Mouse (Mus musculus): ENCODE results near the gene Lmo2. TPM values are rescaled to one million over a fixed set of nuclear protein-coding genes. Genes with fewer than 3 reads are reported as not detected.

Gene Lmo2
- polyA plus RNA-seq, 1 experiment from 2014 or later = 42.3 TPM

DNA sequence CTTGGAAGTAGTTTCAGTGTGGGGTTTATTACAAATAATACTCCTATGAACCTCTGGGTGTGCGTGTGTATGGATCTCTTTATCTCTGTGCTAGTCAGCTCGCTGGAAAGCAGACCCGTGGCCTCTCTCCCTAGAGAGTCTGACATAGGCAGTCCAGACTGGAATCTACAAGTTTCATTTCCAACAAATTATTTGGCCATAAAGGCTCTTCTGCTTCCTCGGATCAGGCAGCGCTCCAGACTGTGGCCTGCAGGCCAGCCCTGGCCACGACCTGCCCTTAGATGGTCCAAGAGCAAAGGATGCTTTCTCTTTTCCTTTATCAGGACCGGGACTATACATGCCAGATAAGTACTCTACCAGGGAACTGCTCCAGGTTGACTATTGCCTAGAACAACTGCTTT lies 26.3 kb upstream of the Lmo2 start:
- WGBS = 70% methylated on average over 7 of the region's 7 CpGs
- H3K4me2 ChIP-seq = no peak overlapping the region
- H3K27ac ChIP-seq = no peak overlapping the region
- no peak overlapping the region for H3K9ac ChIP-seq
- H3K27me3 ChIP-seq = no peaks in the 10 kb centered on the region
- H3K4me3 ChIP-seq = no peak overlapping the region
- H3K9me3 ChIP-seq = no peaks in the 10 kb centered on the region
- H3K4me1 ChIP-seq (replicated peaks) = peaks cover 49% of the 10 kb centered on the region
- ATAC-seq (ENCODE audit: low FRiP score) = no peak
- no peaks in the 10 kb centered on the region for H3K36me3 ChIP-seq

DNA sequence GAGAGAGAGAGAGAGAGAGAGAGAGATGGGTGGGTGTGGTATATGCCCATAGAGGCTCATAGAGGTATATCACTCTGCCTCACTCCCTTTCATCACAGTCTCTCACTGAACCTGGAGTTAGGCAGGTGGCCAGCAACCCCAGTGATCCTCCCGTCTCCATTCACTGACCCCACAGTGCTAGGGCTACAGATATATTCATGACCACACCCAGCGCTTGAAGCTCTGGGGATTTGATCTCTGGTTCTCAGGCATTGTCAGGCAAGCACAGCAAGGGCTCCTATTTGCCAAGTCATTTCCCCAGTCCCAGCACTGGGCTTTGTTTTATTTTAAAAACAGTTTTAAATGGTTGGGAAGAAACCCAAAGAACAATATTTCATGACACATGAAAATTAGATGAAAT lies 25.8 kb upstream of the Lmo2 start:
- ATAC-seq (ENCODE audit: low FRiP score) = no peak
- H3K4me1 ChIP-seq (replicated peaks) = peaks cover 51% of the 10 kb centered on the region
- no peak overlapping the region for H3K4me3 ChIP-seq
- H3K36me3 ChIP-seq = no peaks in the 10 kb centered on the region
- no peak overlapping the region for H3K27ac ChIP-seq
- H3K27me3 ChIP-seq = no peaks in the 10 kb centered on the region
- no peak overlapping the region for H3K4me2 ChIP-seq
- WGBS = 55% methylated on average over 2 of the region's 2 CpGs
- no peak overlapping the region for H3K9ac ChIP-seq
- no peaks in the 10 kb centered on the region for H3K9me3 ChIP-seq

DNA sequence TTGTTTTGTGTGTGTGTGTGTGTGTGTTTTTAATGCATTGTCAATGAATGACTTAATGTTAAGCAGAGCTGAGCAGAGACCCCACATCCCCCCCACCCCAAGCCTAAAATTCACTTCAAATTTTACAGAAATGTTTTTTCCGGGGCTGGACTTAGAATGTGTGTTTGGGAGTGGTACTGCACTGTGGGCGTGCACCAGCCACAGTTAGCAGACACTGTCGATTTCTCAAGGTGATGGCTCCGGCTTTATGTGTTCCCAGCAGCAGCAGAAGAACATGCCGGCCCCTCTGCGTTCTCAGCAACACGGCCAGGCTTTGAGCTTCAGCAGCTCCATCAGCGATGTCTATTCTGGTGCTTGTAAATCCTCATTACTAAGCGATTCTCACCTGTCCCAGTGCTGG lies 25.3 kb upstream of the Lmo2 start:
- 81% methylated on average over 9 of the region's 9 CpGs for WGBS
- no peak for ATAC-seq (ENCODE audit: low FRiP score)
- Histone ChIP-seq H3K36me3 (no peaks in the 10 kb centered on the region), H3K27me3 (no peaks in the 10 kb centered on the region), H3K4me2 (no peak overlapping the region), H3K4me1 (replicated peaks) (peaks cover 46% of the 10 kb centered on the region), H3K27ac (no peak overlapping the region), H3K4me3 (no peak overlapping the region), H3K9ac (no peak overlapping the region), H3K9me3 (no peaks in the 10 kb centered on the region)

DNA sequence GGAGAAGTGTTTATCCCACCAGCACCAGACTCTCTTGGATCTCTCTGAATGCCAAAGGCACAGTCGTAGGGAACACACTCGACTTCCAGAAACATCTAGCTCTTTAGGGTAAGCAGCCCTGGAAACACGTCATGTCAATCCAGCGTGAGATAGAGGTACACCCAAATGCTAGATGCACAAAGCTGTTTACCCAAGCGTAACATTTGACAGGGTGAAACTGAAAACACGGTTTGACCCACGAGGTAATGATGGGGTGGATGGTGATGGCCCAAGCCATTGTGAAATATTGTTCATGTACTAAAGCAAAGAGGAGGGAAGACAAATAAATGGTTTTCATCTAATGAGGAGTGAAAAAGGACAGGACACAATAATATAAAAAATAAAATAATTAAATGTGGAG lies 23.5 kb upstream of the Lmo2 start:
- ATAC-seq (ENCODE audit: low FRiP score) = no peak
- Histone ChIP-seq H3K4me3 (no peak overlapping the region), H3K4me1 (replicated peaks) (peaks cover 33% of the 10 kb centered on the region), H3K27me3 (no peaks in the 10 kb centered on the region), H3K4me2 (no peak overlapping the region), H3K27ac (no peak overlapping the region), H3K9me3 (no peaks in the 10 kb centered on the region), H3K9ac (no peak overlapping the region), H3K36me3 (no peaks in the 10 kb centered on the region)
- 33% methylated on average over 7 of the region's 7 CpGs for WGBS

DNA sequence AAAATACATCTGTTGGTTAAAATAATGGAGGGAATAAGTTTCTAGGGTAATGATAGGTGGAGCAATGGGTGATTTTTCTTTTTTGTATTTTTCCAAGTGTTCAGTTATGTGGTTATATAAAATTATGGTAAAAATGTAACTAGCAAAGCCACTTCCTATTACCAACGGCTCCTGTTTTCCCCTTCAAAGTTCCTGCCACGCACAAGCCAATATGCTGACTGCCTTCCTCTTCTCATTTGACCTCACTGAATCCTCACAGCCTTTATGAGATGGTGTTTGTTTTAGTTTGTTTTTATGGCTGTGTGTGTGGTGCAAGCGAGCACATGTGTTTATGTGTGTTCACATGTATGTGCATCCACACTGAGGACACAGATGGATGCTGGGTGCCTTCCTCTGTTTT lies 23.1 kb upstream of the Lmo2 start:
- no peak overlapping the region for H3K9ac ChIP-seq
- no peak overlapping the region for H3K4me2 ChIP-seq
- no peaks in the 10 kb centered on the region for H3K9me3 ChIP-seq
- no peak overlapping the region for H3K27ac ChIP-seq
- H3K36me3 ChIP-seq = no peaks in the 10 kb centered on the region
- H3K27me3 ChIP-seq = no peaks in the 10 kb centered on the region
- 79% methylated on average over 3 of the region's 3 CpGs for WGBS
- no peak overlapping the region for H3K4me3 ChIP-seq
- no peak for ATAC-seq (ENCODE audit: low FRiP score)
- H3K4me1 ChIP-seq (replicated peaks) = peaks cover 33% of the 10 kb centered on the region

DNA sequence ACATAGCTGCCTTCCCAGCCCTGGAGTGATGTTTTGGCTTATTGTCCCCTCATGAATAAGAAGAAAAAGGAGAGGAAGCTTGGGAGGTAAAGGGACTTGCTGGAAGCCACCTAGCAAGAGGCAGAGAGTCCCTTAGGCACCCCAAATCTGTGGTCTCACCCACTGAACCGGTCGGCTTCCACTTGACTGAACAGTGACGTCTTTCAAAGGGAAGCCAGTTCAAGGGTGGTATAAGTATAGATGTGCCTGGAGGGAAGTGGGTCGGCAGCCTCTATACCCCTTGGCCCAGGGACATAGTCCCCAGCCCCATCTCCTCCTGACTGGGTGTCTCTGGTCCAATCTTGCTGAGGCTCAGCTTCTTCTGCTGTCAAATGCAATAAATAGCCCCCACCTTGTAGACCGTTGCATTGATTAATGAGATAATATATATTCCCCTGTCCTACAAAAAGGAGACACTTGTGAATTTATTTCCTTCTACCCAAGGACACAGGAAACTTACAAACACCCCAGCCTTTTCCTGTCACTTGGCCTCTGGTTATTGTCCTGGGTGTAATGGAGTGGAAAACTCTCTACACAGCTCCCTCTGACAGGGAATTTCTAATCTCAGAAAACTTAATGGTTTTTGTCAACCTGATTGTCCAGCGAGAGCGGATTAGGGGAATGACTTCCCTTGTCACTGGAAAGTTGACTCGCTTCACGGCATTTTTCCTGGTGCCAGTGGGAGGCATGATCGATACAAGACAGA lies 21.9 kb upstream of the Lmo2 start:
- Histone ChIP-seq H3K9me3 (no peaks in the 10 kb centered on the region), H3K27me3 (no peaks in the 10 kb centered on the region), H3K9ac (no peak overlapping the region), H3K4me1 (replicated peaks) (peaks cover 21% of the 10 kb centered on the region), H3K27ac (no peak overlapping the region), H3K4me3 (no peak overlapping the region), H3K4me2 (no peak overlapping the region), H3K36me3 (no peaks in the 10 kb centered on the region)
- 55% methylated on average over 10 of the region's 10 CpGs for WGBS
- ATAC-seq (ENCODE audit: low FRiP score) = no peak

DNA sequence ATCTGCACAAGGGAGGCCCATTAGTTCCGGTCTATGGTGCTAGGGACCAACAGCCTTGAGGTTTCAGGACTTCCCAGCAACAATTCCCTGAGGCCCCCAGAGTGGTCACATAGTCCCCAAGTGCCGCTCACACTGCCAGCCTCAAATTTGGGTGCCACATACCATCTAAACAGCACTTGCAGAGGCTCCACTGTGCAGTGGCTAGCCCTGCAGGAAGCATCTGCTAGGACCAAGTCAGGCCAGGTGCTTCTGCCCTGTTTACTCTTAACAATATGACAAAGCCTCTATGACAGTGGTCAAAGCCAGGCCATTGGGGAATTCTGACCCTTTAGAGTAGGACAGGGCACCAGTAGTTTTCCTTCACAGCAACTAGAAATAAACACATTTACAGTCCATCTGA lies 21.1 kb upstream of the Lmo2 start:
- no peaks in the 10 kb centered on the region for H3K27me3 ChIP-seq

DNA sequence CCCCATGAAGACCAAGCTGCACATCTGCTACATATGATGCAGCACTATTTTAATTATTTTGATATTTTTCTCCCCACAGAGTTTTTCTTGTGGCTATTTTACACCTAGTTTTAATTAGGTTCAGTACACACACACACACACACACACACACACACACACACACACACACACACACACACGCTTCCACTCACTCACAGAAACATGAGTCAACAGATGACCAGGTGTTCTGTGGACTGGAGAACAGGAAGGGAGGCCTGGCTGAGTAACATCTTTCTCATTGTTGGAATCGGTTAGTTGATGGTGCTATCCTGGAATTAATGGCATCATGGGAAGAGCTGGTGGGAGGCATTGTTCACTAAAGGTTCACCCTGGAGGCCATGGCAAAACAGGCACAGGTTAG lies 20.1 kb upstream of the Lmo2 start:
- H3K36me3 ChIP-seq = no peaks in the 10 kb centered on the region
- H3K27me3 ChIP-seq = no peaks in the 10 kb centered on the region
- peaks cover 10% of the 10 kb centered on the region for H3K4me1 ChIP-seq (replicated peaks)
- no peak overlapping the region for H3K4me2 ChIP-seq
- no peak overlapping the region for H3K4me3 ChIP-seq
- ATAC-seq (ENCODE audit: low FRiP score) = no peak
- no peaks in the 10 kb centered on the region for H3K9me3 ChIP-seq
- H3K9ac ChIP-seq = no peak overlapping the region
- no peak overlapping the region for H3K27ac ChIP-seq
- WGBS = 91% methylated on average over 2 of the region's 2 CpGs

More for the DNA sequence above, 21.1 kb upstream of the Lmo2 start:
- Histone ChIP-seq H3K9me3 (no peaks in the 10 kb centered on the region), H3K27ac (no peak overlapping the region), H3K4me1 (replicated peaks) (peaks cover 14% of the 10 kb centered on the region), H3K9ac (no peak overlapping the region), H3K4me2 (no peak overlapping the region), H3K36me3 (no peaks in the 10 kb centered on the region), H3K4me3 (no peak overlapping the region)
- 82% methylated on average over 2 of the region's 2 CpGs for WGBS
- no peak for ATAC-seq (ENCODE audit: low FRiP score)

DNA sequence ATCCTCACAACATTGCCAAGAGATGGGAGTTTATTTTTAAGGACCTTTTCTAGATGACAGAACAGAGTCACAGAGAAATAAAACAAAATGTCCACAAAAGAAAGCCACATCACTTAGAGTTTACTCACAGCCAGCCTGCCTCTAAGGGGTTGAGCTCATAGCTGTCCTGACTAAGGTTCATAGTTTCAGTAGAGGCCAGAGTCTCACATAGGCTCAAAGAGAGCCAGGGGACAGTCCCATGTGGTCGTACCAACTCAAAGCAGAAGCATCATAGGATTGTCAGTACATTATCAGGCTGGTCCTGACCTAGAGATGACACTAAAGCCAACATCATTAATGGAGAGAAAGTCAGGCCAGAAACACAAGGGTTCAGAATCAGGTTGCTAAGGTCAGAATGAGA lies 19.2 kb upstream of the Lmo2 start:
- Histone ChIP-seq H3K36me3 (no peaks in the 10 kb centered on the region), H3K27ac (no peak overlapping the region), H3K9me3 (no peaks in the 10 kb centered on the region), H3K9ac (no peak overlapping the region), H3K4me2 (no peak overlapping the region), H3K27me3 (no peaks in the 10 kb centered on the region), H3K4me3 (no peak overlapping the region), H3K4me1 (replicated peaks) (peaks cover 10% of the 10 kb centered on the region)
- ATAC-seq (ENCODE audit: low FRiP score) = no peak
- WGBS = 76% methylated on average over 1 of the region's 1 CpGs

DNA sequence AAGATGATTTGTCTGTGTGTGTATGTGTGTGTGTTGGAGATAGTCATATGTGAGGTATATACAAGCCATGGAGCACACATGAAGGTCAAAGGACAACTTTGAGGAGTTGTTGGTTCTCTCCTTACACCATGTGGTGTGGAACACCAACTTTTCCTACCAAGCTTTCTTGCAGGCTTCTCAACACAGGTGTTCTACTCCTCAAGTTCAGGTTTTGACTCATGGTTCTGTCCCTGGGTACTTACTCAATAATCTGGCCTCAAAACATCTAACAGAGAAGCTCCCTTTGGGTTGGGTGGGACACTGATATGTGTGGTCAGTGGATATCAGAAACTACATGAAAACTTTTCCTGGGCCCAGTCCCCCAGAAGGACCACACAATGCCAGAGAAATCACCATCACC lies 18.8 kb upstream of the Lmo2 start:
- Histone ChIP-seq H3K36me3 (no peaks in the 10 kb centered on the region), H3K4me3 (no peak overlapping the region), H3K27ac (no peak overlapping the region), H3K9ac (no peak overlapping the region), H3K4me2 (no peak overlapping the region), H3K4me1 (replicated peaks) (peaks cover 10% of the 10 kb centered on the region), H3K27me3 (no peaks in the 10 kb centered on the region), H3K9me3 (no peaks in the 10 kb centered on the region)
- no peak for ATAC-seq (ENCODE audit: low FRiP score)

DNA sequence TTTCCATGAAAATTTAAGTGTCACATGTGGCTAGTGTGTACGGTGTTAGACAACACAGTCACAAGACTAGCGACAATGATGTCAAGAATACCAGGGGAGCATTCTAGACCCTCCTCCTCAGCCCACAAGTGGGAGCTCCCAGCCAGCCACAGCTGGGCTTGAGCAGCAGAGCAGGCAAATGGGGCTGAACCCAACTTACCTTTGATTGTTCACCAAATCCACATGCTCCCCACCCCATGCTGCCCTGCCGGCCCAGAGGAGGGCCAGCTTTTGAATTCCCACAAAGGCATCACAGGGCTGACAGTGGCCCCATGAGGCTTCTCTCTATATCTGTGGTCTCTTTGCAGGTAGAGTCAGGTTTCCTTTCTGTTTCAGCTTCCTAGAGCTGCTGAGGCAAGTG lies 16.7 kb upstream of the Lmo2 start:
- Histone ChIP-seq H3K4me3 (no peak overlapping the region), H3K9ac (no peak overlapping the region), H3K36me3 (no peaks in the 10 kb centered on the region), H3K4me2 (no peak overlapping the region), H3K27me3 (no peaks in the 10 kb centered on the region), H3K27ac (no peak overlapping the region), H3K4me1 (replicated peaks) (peaks cover 12% of the 10 kb centered on the region), H3K9me3 (no peaks in the 10 kb centered on the region)
- no peak for ATAC-seq (ENCODE audit: low FRiP score)
- 65% methylated on average over 3 of the region's 3 CpGs for WGBS

DNA sequence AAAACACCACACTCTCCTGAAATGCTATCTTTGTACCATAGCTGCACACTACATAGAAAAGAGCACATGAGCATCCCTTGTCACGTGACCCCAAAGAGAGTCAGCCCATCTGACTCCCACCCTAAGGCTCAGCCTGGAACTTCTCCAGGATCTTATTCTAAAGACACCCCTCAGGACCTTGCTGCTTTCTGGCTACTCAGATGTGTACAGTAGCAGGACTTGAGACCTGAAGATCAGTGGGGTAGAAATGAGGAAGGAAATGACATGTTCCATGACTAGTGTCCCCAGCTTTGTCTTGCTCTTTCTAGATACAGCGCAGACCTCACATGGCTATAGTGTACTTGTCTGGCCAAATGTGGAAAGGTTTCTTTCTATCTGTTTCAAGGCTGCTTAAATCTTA lies 12.9 kb upstream of the Lmo2 start:
- H3K4me3 ChIP-seq = no peak overlapping the region
- no peak for ATAC-seq (ENCODE audit: low FRiP score)
- no peaks in the 10 kb centered on the region for H3K36me3 ChIP-seq
- H3K27me3 ChIP-seq = no peaks in the 10 kb centered on the region
- peaks cover 23% of the 10 kb centered on the region for H3K4me1 ChIP-seq (replicated peaks)
- no peak overlapping the region for H3K4me2 ChIP-seq
- H3K27ac ChIP-seq = no peak overlapping the region
- no peaks in the 10 kb centered on the region for H3K9me3 ChIP-seq
- 95% methylated on average over 2 of the region's 2 CpGs for WGBS
- H3K9ac ChIP-seq = no peak overlapping the region

DNA sequence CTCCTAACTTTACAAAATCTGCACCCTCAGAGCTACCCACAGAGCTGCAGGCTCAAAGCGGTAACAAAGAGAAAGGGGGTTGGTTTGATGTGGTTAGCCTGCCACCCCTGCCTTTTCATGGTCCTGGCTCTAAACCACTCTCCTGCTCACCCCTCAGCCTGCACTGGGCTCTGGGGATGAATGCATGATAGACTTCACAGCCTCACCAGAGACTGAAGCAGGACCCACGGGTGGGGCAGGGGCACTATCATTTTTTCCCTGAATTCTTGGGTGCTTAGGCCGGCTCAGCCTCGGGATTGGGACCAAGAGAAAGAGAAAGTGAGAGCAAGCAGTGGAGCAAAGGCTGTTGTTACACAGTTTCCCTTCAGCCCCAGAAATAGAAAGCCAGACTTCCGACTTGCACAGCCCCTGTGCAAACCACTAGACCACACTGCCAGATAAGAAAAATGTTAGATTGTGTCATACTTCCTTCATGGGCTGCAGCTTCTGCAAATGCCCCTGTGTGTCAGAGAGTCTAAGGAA lies 12.2 kb upstream of the Lmo2 start:
- H3K27ac ChIP-seq = no peak overlapping the region; the same call in 1 of the 2 replicates
- H3K4me1 ChIP-seq (replicated peaks) = peaks cover 23% of the 10 kb centered on the region
- no peak overlapping the region for H3K4me3 ChIP-seq
- no peak for ATAC-seq (ENCODE audit: low FRiP score)
- no peaks in the 10 kb centered on the region for H3K36me3 ChIP-seq
- H3K9me3 ChIP-seq = no peaks in the 10 kb centered on the region
- H3K9ac ChIP-seq = no peak overlapping the region
- no peak overlapping the region for H3K4me2 ChIP-seq
- H3K27me3 ChIP-seq = no peaks in the 10 kb centered on the region
- 80% methylated on average over 5 of the region's 5 CpGs for WGBS
